Mouse (Mus musculus) induced T-regulatory cell, adult 2 months (primary cell): ENCODE results near the gene Gpr27.

Source experiments
- DNase-seq: peaks from one replicate; pipeline ENCODE4 v3.0.0-alpha.2; 2012; ENCODE audit warnings: low read depth

The Gpr27 gene

DNA sequence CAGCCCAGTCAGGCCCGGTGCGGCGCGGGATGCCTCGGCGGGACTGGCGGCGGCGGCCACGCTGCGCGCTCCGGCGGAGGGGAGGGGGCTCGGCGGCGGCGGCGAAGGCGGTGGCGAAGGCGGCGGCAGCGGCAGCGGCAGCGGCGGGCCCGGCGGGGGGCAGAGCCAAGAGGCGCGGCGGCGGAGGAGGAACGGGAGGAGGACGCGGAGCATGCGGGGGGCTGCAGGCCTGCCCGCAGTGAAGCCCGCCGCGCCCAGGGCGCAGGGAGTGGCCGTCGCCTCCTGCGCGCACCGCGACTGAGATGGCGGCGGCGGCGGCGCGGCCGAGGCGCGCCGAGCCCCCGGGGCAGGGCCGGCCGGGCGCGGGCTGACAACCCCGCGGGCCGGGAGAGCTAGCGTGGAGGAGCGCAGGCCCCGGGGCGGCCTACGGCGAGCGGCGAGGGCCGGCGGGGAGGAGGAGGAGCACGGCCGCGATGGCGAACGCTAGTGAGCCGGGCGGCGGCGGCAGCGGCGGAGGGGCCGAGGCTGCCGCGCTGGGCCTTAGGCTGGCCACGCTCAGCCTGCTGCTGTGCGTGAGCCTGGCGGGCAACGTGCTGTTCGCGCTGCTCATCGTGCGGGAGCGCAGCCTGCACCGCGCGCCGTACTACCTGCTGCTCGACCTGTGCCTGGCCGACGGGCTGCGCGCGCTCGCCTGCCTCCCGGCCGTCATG is at the start of gene Gpr27:
Gene Gpr27, plus strand, starts transcription at position 474 of the 710 bp plus-strand sequence.
- peak; percentile 12 for DNase-seq

DNA sequence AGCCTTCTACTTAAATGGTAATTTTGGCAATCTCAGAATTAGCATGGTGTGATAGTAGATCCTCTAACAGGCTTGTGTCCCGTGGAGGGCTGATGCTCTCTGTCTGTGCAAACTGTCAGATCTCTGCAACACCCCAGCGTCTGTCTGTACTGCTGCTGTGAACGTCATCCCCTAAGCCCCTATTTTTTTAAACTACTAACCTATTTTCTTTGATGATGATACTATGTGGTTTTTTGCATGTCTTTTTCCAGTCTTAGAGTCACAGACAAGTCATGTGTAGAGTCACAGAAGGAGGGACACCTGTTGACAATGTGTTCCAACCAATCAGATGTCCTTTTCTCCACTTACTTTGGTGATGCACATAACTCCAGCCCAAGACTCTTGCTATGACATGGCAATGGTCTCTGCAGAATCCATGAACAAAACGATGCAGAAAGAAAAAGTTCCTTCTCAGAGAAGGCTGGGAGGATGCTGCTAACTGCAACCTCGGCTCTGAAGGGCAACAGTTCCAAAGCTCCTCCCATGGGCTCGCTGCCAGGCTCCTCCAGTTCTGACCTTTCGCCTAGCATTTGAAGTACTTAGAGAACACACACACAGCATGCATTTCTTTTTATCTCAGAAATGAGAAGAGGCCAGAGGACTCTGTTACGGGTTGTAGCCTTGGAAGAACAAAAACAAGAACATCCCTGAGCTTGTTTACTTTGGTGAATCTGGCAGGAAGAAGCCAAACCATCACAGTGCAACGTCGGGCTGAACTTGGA is 48.9 kb upstream of the Gpr27 start:
- DNase-seq = peak; percentile 47

DNA sequence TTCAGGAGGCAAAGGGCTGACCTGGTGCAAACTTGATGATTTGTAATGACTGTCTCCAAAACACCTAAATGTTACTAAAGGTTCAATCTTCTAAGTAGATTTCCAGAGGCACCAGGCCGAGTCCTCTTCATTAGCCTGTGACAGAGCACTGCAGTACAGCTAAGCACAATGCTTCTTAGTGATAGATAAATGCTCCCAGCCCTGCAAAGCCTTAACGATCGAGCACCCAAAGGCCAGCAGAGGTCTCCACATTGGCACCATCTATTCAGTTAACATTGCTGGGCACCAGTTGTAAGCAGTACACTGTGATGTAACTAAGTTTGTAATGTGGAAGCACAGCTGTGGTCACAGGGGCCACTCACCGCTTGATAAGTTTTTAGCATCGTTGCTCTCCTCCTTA is 48.1 kb upstream of the Gpr27 start:
- DNase-seq = no peak

DNA sequence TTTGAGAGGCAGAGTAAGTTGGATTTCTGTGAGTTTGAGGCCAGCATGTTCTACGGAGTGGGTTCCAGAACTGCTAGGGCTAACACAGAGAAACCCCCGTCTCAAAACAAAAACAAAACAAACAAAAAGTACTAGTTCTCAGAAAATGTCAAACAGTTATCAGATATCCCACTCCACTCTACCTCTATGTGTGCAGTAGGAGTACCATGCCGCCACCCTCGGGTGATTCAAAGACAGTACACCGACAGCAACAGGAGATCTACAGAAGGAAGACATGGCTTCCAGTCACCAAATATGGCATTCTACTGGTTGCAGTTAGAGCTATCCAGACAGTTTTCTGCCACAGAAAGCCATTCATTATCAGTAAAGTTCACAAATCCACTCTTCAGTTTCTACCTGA is 47.6 kb upstream of the Gpr27 start:
- DNase-seq = peak; percentile 54

DNA sequence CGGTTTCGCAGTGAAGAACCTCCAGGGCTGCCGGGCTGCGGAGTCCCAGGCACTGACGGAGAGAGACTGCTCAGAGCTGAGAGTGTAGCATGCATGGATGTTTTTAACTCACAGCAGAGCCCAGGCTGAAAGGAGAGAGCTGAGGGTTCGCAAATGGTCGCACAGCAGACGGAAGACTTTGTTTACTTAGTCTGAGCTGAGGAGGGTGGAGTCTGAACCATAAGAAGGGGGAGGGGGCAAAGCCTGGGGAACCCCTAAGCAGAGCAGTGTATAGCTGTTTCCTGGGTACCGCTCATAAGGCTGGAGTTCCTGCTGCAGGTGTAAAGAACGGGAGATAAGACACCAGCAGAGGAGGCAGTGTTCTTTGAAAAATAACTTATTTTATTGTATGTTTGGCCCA is 46.1 kb upstream of the Gpr27 start:
- peak; percentile 71 for DNase-seq

DNA sequence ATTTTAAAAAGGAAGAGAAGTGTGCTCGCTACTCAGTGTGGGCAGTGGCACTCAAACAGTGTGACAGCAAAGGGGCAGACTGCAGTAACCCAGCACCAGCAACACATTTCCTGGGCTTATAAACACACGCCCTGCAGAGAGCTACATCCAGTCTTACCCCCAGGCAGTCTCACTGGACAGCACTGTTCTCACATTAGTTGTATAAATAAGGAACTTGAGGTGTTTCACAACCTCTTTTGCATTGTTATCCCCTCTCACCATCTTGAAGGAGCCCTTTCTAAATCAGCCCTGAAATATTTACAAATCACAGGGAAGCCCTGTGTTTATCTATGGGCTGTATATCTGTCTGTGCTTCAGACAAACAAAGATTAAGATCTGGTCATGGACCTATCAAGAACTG is 43.2 kb upstream of the Gpr27 start:
- no peak for DNase-seq

DNA sequence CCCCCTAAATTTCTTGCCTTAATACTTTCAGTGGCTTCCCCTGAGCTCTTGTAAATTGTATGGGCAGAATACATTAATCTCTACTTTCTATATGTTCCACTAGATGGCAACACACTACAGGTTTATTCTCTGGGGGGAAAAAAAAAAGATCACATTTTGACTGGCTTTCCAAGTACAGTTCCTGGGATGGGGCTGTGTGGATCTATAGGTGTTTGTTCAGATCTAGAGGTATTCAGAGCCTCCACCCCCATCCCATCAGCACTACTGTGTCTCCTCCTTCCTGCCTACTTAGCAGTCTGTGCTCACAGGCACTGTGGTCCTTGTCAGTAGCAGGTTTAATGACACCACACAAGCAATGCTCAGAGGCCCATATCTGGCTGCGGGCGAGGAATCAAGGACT is 40.1 kb upstream of the Gpr27 start:
- peak; percentile 45 for DNase-seq

DNA sequence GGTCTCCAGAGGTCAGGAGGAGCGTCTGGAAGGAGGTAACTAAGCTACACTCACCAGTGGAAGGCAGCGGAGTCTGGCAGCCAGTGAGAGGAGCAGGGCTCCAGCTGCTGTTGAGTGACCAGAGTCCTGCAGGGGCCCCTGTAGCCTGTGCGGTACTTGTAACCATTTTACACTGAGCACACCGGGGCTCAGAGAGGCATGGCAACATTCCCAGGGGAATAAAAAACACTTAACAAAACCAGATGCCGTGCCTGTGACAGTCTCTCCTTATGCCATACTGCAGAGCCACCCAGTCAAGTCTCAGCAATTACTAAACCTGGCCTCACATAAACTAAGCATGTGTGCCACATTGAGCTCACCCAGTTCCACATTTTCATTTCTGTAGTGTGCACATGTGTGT is 38.1 kb upstream of the Gpr27 start:
- DNase-seq = no peak

DNA sequence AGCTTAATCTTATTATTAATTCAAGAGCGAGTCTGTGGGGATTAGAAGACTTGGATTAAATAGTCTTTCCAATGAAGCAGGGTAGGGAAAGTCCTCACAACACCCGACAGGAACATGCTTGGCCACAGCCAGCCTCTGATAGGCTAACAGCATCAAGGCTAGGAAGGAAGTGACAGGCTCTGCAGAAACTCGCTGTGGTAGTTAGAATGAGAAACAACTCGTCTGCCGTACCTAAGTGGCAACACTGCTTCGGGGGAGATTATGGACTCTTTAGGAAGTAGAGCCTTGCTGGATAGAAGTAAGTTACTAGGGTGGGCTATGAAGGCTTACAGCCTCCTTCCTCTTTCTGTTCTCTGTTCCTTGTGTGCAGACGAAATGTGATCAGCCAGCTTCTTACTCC is 37.0 kb upstream of the Gpr27 start:
- peak; percentile 80 for DNase-seq

DNA sequence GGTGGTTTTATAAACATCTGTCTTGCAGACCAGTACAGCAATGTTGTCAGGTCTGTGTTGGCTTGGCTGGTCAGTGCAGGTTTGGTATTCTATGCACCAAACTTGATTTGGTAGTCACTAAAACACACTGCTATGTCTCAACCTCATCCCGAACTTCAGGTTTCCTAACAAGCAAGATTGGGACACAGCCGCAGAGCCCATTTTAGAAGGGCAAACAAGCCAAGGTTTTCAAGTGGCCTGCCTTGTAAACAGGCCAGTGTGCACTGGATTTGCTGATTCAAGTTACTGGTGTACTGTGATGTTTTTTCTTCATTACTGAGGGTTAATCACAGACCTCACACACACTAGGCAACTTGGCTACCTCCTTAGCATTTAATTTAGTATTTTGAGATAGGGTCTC is 36.4 kb upstream of the Gpr27 start:
- no peak for DNase-seq

DNA sequence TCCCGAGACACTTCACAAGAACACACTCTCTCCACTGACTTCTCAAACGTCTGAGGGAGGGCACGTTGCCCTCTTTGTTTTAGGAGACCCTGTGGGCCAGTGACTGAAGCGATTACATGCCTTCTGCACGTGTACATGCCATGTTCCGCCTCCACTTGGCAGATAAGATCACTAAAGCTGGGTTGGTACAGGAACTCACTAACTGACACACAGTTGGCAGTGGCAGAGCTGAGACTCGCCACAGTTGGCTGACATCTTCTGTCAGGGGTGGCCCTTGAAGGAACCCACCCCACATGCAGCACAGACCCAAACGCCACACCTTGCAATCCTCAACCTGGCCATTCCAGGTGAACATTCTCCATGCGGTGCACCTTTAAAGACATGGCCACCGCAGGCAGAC is 33.9 kb upstream of the Gpr27 start:
- DNase-seq = peak; percentile 64

DNA sequence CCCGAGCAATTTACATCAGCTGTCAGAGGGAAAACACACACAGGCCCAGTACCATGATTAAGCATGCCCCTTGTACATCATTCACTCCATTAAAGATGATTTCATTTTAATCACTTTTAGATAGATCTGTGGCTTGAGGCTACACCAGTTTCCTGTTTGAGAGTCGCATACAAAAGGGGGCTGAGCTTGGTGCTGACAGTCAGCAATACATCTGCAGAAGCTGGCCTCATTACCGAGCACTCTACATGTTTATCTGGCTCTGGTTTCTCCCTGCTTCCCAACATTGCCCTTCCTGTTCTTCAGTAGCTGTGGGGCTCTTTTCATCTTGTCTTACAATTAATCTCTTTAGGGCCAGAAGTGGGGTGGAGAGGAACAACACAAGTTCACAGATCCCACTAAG is 32.0 kb upstream of the Gpr27 start:
- peak; percentile 58 for DNase-seq

DNA sequence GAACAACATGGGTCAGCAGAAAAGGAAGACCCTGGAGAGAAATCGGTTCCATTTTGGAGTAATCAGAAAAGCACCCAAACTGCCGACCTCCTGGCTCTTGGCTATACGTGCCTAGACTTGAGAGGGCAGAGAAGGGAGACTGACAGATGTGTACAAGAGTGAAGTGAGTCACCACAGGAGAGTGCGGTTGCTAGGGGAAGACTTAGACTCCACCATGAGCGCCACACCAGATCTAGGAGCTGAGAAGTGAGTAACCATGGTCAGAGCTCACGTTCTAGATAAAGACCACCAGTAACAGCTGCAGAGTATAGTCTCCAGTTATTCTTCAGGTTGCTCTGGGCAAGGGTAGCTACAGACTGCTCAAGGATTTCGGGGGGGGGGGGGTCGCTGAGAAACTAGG is 29.2 kb upstream of the Gpr27 start:
- peak; percentile 50 for DNase-seq

DNA sequence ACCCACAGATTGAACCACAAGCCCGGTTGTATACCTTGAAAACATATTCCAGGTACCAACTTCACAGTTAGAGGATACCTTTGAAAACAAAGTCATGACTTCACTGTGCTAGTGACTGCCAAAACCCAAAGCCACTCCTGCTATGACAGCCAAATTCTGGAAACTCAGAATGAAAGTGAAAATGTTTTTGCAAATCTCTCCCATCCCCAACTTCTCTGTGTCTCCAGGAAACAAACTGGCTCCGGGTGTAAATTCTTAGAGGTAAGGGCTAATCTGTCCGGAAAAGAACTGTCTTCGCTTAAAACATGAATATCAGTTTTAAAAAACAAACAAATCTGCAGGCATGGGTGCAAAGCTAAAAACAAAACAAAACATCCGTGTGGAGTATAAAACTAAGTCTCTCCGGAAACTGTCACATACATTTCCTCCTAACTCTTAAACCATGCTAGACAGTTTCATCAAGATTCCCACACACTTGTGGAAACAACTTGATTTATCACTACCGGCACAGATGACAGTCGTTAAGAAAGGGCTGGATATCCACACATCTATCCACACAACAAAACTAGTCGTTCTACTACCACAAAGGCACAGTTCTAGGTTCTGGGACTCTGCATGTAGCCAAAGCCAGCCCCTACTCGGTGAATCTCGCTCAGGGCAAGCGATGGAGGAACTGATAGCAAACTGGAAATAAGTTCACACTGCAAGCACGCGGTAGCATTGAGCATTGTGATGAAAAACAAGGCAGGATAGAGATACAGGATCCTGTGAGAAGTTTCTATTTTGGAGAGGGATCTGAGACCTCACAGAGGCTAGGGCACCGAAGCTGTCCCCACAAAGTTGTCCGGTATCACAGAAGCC is 26.8 kb upstream of the Gpr27 start:
- DNase-seq = peak; percentile 87

DNA sequence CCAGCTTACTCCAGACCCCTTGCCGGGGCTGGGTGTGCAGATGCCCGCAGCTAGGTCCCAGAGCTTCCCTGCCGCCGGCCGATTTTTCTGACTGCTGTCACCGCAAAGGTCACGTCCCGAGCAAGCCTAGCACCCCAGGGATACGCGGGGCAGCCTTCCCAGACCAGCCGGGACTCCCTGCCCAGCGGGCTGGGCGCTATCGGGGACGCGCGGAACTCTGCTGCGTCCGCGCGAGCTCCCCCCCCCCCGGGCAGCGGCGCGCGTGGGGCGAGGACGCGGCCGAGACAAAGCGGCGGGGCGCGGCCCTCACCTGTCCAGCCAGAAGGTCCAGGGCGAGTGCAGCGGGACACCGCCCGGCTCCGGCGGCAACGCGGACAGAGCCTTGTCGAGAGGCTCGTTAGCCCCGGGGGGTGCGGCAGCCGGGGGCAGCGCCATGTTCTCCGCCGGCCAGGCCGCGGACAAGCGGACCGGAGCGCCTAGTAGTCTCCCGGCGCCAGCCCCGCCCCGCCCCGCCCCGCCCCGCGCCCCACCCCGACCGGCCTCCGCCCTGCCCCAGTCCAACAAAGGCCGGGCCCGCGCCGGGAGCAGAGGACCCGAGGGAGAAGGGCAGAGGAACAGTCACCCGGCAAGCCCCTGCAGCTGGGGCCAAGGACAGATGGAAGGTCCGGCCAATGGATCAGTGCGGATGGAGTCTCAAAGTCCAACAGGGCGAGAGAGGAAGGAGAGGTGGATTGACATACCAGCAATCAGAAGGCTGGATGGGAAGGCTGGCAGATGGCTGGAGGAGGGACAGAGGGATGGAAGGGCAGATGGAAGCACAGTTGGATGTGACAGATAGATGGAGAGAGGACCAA is 25.9 kb upstream of the Gpr27 start, which contains the start of the genes Eif4e3 and Gm20696:
Gene Eif4e3, minus strand, starts transcription at position 454 of the 854 bp plus-strand sequence.
Gene Gm20696, minus strand, starts transcription at position 480 of the 854 bp plus-strand sequence.
- peak; percentile 54 for DNase-seq

DNA sequence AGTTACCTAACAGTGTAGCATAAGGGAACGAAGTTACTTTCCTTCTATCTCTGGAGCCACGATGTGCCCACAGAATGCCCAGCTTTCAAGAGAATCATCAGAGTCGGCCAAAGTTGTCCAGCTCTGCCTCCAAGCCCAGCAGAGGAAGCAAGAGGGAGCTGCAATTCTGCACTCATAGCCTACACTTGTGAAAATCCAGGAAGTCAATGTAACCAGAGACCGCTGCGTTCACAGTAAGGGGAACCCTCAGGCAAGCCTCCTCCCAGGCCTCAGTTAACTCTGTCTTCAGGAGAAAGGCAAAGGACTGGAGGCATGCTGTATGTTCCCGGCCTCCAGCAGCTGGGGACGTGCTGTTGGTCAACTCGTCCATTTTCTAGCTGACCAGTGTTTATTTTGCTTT is 25.2 kb upstream of the Gpr27 start:
- DNase-seq = no peak

DNA sequence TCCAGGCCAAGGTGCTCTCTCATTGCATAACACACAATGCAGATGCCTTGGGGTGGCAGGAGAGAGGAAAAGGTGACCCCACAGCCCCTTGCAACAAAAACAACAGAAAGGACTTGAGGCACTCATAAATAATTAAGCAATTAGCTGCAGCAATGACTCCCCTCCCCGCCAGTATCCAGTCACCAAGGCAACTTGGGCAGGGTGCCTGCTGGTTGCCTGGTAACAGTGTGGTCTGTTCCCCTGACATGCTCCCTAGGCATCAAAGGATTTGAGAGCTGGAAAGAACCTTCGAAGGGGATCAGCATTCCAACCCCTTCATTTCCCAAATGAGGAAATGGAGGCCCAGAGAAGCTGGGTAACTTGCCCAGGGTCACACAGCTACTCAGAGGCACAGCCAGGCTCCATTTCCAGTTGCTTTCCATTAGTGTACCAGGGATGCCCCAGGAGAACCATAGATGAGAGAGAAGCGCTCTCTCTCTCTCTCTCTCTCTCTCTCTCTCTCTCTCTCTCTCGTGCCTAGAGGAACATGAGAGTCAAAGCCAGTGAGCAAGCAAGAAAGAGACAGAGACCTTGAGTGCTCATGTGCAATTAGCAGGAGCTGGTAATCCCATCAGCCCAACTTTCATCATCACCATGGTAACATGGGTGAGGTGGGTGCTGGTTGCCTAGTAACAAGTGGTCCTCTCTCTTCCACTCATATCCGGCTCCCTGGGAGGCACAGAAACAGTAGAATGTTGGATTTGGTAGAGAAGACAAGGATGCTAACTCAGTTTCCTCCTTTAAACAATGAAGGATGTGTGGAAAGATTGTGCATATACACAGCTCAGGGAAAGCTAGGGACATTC is 22.8 kb upstream of the Gpr27 start:
- no peak for DNase-seq

DNA sequence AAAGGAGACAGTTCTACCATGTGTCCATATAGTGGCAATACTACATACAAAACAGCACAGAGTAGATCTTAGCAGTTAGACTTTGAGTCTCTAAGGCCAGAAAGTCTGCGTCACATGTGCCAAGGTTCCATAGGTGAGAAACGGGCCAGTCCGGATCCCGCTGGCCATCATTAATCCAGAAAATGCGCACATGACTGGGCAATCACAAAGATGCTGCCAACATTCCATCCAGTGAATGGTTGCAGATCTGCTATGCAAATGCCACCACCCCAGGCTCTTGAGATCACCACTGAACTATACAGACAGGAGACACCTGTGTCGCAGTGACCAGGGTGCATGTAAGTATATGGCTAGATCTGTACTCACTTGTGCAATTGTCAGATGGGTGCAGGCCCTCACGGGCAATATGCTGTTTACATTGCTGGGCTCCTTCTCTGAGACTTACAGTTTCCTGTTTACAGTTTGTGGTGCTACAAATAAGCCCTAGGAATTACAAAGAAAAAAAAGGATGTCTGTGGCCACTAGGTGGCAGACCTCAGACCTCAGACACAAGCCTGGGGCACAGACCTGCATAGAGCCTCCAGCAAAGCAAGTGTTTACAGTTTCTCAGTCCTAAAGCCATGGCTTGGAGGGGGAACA is 21.9 kb upstream of the Gpr27 start:
- peak; percentile 86 for DNase-seq

DNA sequence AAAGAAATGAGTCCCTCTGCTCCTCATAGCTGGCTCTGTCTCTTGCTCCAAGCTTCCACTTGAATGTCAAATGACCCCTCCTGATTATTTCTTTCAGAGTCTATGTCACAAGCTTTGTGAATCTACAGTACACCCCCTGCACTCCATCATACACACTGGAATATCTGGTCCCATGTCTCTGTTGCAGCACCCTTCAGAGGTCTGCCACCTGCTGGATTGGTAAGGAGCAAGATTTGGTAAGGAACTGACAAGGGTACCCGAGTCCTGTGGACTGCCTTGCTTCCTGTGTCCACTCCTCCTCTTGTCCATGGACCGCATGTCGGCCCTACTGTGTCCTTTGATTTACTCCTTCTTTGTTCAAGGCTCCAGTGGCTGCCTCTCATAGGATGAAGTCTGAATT is 20.7 kb upstream of the Gpr27 start:
- no peak for DNase-seq

DNA sequence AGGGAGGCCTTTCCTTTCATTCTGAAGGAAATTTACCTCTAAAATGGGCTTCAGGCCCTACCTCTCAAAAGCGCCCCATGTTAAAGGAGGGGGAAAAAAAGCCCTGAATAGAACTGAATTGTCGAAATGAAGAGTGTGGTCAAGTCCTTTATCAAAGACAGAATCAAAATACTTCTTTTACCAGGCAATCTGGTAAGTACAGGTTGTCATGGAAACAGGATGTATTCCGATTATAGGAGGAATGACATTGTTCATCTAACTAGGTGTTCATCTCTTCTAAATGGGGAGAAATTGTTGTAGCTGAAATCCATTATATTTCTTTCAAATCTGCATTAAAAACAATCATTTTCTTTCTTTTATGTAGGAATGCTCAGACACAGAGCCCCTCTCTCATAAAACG is 18.0 kb upstream of the Gpr27 start:
- DNase-seq = no peak
